Mouse (Mus musculus) hindbrain, embryonic 14.5 days (tissue): Measurements from ENCODE around the gene Yif1b. TPM values are rescaled to one million over a fixed set of nuclear protein-coding genes. Genes with fewer than 3 reads are reported as not detected.
A peak's percentile ranks its signal among the peaks of the same experiment; 100 is the strongest.

Experiments
- ATAC-seq: fragments of 200-750 bp; cut with Nextera tagmentation; 2 replicates; pipeline ENCODE4 v1.8.0; 2017; ENCODE audit warnings: moderate number of reproducible peaks, mild to moderate bottlenecking, moderate TSS enrichment, moderate library complexity; ENCODE audit not compliant: low FRiP score
- DNase-seq: peaks from one replicate; pipeline ENCODE4 v3.0.0-alpha.2; 2015; ENCODE audit warnings: low spot score
- H3K27ac ChIP-seq: fragments of 300-500 bp; sonication (generic); 2 replicates; pipeline ENCODE4 v1.5.1; 2014; ENCODE audit warnings: mild to moderate bottlenecking, moderate library complexity
- H3K27me3 ChIP-seq: fragments of 300-500 bp; sonication (generic); 2 replicates; pipeline ENCODE4 v1.6.1; 2014; ENCODE audit warnings: mild to moderate bottlenecking, low read length, mixed read lengths; ENCODE audit not compliant: control insufficient read depth, insufficient read depth
- H3K36me3 ChIP-seq: fragments of 300-500 bp; sonication (generic); replicated peaks from 2 replicates; pipeline ENCODE4 v1.6.1; 2014; ENCODE audit not compliant: control insufficient read depth, insufficient read depth
- H3K4me1 ChIP-seq: fragments of 300-500 bp; sonication (generic); replicated peaks from 2 replicates; pipeline ENCODE4 v1.6.1; 2014; ENCODE audit warnings: antibody characterized with exemption, low read length, mixed read lengths; ENCODE audit not compliant: control insufficient read depth, insufficient read depth
- H3K4me2 ChIP-seq: fragments of 300-500 bp; sonication (generic); replicated peaks from 2 replicates; pipeline ENCODE4 v1.6.1; 2014; ENCODE audit warnings: mild to moderate bottlenecking, moderate library complexity
- H3K4me3 ChIP-seq: fragments of 300-500 bp; sonication (generic); replicated peaks from 2 replicates; pipeline ENCODE4 v1.5.1; 2014; ENCODE audit warnings: mild to moderate bottlenecking, low read length
- H3K9ac ChIP-seq: fragments of 300-500 bp; sonication (generic); 2 replicates; pipeline ENCODE4 v1.6.1; 2014
- H3K9me3 ChIP-seq: fragments of 300-500 bp; sonication (generic); 2 replicates; pipeline ENCODE4 v1.6.1; 2016; ENCODE audit warnings: low read length; ENCODE audit not compliant: control insufficient read depth
- WGBS: fragments of 180-500 bp; shearing (Covaris S2); extraction: QIAGEN DNeasy Blood & Tissue Kit; methylation state at CpG from one replicate; pipeline ENCODE4 v1.1.7; 2014; 5-methylcytosine and 5-hydroxymethylcytosine counted together
- polyA plus RNA-seq: library from polyadenylated mRNA; unstranded; fragments of >200 nt; fragmentation: Nextera tagmentation; extraction: Ambion mirVana; gene quantifications from 2 replicates; pipeline ENCODE4 v1.2.1, GENCODE M21; 2014

Yif1b gene
- polyA plus RNA-seq, 1 experiment from 2014 or later = 96.6 TPM

DNA sequence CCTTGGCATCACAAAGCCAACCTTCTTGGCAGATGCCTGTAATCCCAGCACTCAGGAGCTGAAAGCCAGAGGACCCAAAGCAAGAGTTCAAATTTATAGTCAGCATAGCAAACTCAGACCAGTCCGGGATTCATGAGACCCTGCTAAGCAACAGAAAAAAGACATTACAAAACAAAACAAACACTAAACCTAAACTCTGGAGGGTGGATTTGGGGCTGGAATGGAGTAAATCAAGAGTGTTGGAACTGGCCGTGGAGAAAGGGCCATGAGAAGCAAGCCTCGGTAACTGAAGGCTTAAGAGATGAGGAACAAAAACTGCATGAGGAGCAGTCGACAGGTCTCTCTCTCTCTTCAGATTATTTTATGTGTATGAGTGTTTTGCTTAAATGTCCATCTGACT, 45.7 kb downstream of the Yif1b start:
- Histone ChIP-seq H3K9me3 (no peaks in the 10 kb centered on the region), H3K4me1 (peaks cover 14% of the 10 kb centered on the region), H3K27me3 (peaks cover 33% of the 10 kb centered on the region), H3K9ac (no peak overlapping the region), H3K4me3 (no peak overlapping the region), H3K27ac (no peak overlapping the region), H3K4me2 (no peak overlapping the region), H3K36me3 (no peaks in the 10 kb centered on the region)
- WGBS = 82% methylated on average over 4 of the region's 4 CpGs
- ATAC-seq (no peak), DNase-seq (no peak)

DNA sequence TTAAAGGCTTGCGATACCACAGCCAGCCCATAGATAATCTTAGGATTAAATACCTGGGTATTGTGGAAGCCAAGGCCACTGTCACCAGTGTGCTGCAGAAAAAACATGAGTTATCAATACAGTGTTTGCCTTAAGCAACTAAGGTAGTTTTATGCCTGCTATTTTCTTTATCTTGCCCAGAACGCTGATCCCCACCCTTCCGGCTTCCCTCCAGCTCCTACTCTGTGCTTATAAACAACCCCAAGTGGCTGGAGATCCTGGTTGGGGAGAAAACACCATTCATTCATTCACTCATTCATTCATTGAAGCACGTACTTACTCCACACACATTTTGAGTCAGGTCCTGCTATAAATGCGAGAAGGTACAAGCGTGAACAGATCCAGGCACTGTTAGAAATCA, 46.4 kb downstream of the Yif1b start:
- DNase-seq (no peak), ATAC-seq (no peak)
- Histone ChIP-seq H3K4me3 (no peak overlapping the region), H3K9me3 (no peaks in the 10 kb centered on the region), H3K27me3 (peaks cover 33% of the 10 kb centered on the region), H3K27ac (no peak overlapping the region), H3K9ac (no peak overlapping the region), H3K36me3 (no peaks in the 10 kb centered on the region), H3K4me1 (peaks cover 21% of the 10 kb centered on the region), H3K4me2 (no peak overlapping the region)
- 97% methylated on average over 6 of the region's 6 CpGs for WGBS

DNA sequence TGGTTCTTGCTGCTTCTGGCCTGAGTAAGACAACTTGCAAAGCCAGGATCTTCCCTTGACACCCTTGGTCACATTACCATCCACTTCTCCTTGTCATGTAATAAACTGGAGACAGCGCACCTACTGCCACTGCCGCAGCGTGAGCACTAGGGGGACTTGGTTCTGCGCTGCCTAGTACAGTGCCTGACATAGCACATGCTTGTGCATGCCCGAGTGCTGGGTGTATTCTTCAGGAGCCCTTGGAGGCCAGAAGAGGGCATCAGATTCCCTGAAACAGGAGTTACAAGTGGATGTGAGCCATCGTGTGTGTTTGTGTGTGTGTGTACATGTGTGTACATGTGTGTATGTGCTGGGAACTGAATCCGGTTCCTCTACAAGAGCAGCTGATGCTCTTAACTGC, 49.4 kb downstream of the Yif1b start:
- no peaks in the 10 kb centered on the region for H3K36me3 ChIP-seq
- no peaks in the 10 kb centered on the region for H3K9me3 ChIP-seq
- H3K27ac ChIP-seq = no peak overlapping the region
- H3K4me2 ChIP-seq = no peak overlapping the region
- DNase-seq (no peak), ATAC-seq (no peak)
- 83% methylated on average over 7 of the region's 7 CpGs for WGBS
- peaks cover 12% of the 10 kb centered on the region; the same call in 1 of the 2 replicates for H3K4me1 ChIP-seq
- no peak overlapping the region for H3K4me3 ChIP-seq
- no peak overlapping the region for H3K9ac ChIP-seq
- peaks cover 5% of the 10 kb centered on the region for H3K27me3 ChIP-seq

GRCm38 (mm10) chr7:29288079-29288478, 50.0 kb downstream of the Yif1b start:
- no peak overlapping the region for H3K4me2 ChIP-seq
- H3K4me3 ChIP-seq = no peak overlapping the region
- peaks cover 14% of the 10 kb centered on the region; the same call in 1 of the 2 replicates for H3K4me1 ChIP-seq
- H3K27me3 ChIP-seq = no peaks in the 10 kb centered on the region
- DNase-seq = no peak
- ATAC-seq = no peak
- no peaks in the 10 kb centered on the region for H3K36me3 ChIP-seq
- no peak overlapping the region for H3K9ac ChIP-seq
- H3K9me3 ChIP-seq = no peaks in the 10 kb centered on the region
- WGBS = 83% methylated on average over 2 of the region's 2 CpGs
- no peak overlapping the region for H3K27ac ChIP-seq

- H3K27ac ChIP-seq = no peak within 1 kb of the TSS
- under 1% methylated on average over 58 of the region's 59 CpGs for WGBS
Measured at GRCm38 (mm10) chr7:29288942-29289638, 51.0 kb downstream of the Yif1b start, which contains the start of gene Ppp1r14a. Gene Ppp1r14a (plus strand): TSS chr7:29289308.

GRCm38 (mm10) chr7:29289856-29290255, 51.7 kb downstream of the Yif1b start:
- H3K4me3 ChIP-seq = peak overlapping the region; percentile 49; the same call in 1 of the 2 replicates
- H3K4me2 ChIP-seq = peak overlapping the region; percentile 91
- H3K4me1 ChIP-seq = peaks cover 16% of the 10 kb centered on the region; the same call in 1 of the 2 replicates
- H3K36me3 ChIP-seq = no peaks in the 10 kb centered on the region
- H3K27ac ChIP-seq = no peak overlapping the region
- ATAC-seq (no peak), DNase-seq (no peak)
- no peak overlapping the region for H3K9ac ChIP-seq
- H3K27me3 ChIP-seq = no peaks in the 10 kb centered on the region
- 77% methylated on average over 6 of the region's 6 CpGs for WGBS
- H3K9me3 ChIP-seq = no peaks in the 10 kb centered on the region

More at GRCm38 (mm10) chr7:29288942-29289638, 51.0 kb downstream of the Yif1b start, which contains the start of gene Ppp1r14a:
- no peaks in the 10 kb centered on the region for H3K9me3 ChIP-seq
- peak within 1 kb of the TSS; percentile 91 for H3K4me2 ChIP-seq
- DNase-seq = peak; percentile 71
- peak within 1 kb of the TSS; percentile 49 for H3K4me3 ChIP-seq
- H3K9ac ChIP-seq = peak within 1 kb of the TSS; percentile 58
- H3K4me1 ChIP-seq = peaks cover 16% of the 10 kb centered on the region; the same call in 1 of the 2 replicates
- H3K27me3 ChIP-seq = no peaks in the 10 kb centered on the region
- no peak for ATAC-seq
- no peaks in the 10 kb centered on the region for H3K36me3 ChIP-seq

DNA sequence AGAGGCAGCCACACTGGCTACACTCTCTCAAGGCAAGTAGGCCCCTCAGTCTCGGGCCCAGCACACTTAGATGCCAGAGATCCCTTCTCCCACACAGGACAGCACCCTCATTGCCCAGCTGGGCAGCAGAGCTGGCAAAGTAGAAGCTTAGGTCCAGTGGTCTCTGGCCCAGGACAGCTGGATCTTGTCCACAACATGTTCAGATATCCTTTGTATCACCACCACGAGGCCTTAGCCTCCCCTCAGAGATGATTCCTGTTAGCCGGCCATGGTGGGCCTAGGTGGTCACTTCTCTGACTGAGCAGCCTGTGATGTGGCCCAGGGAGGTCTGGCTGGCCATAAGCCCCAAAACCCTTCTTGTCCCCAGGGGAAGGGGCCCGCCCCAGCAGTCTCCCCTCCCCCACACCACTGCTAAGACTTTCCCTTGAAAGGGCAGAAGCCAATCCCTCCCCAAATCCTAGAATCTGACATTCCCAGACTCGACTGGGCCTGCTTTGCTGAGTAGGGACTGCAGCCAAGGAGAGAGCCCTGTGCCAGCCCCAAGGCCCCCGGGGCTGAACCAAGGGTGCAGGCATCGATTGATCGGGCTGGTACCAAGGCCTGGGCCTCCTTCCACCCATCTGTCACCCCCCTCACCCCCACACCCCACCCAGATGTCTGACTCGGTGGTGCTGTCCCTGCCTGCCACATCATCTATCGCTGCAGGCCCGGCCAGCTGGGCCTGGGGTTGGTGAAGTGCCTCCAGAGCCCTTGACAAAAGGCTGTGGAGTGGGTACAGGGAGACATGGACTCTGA, 52.8 kb downstream of the Yif1b start:
- no peaks in the 10 kb centered on the region for H3K27me3 ChIP-seq
- ATAC-seq (no peak), DNase-seq (no peak)
- 32% methylated on average over 11 of the region's 11 CpGs for WGBS
- no peaks in the 10 kb centered on the region for H3K36me3 ChIP-seq
- H3K9ac ChIP-seq = no peak overlapping the region
- H3K27ac ChIP-seq = no peak overlapping the region
- no peak overlapping the region for H3K4me2 ChIP-seq
- no peak overlapping the region for H3K4me3 ChIP-seq
- H3K9me3 ChIP-seq = no peaks in the 10 kb centered on the region
- peaks cover 16% of the 10 kb centered on the region; the same call in 1 of the 2 replicates for H3K4me1 ChIP-seq

DNA sequence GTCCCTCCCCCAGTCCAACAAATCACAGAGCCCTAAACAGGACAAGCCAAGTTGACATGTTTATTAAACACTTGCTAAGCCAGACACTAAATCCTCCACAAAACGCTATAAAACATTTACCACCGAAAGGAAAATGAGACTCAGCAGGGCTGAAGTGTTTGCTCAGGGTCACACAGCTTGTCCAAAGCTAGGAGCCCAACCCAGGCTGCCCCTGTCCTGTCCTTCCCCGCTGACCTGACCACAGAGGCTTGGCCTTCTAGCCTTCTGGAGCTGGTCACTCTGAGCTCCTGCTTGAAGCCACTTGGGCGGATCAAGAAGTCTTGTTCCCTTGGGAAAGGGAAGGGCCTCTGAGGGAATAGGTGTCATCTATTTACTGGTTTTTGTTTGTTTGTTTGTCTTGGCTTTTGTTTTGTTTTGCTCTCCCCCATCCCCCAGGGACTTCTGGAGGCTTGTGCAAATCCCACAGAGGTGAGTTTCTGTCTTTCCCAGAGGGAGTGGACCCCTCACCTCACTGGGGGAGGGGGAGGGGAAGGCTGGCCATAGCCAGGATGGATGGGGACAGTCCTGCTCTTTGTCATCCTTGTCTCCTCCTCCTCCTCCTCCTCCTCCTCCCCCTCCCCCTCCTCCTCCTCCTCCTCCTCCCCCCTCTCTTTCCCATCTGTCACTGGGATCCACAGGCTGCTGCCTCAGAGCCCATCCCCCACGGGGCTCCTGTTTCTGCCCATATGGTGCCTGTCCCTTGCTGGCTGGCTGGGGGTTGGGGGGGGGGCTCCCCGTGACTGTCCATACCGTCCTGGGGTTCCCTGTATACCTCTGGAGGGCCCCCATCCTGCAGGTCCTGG, 53.7 kb downstream of the Yif1b start:
- Histone ChIP-seq H3K4me1 (peaks cover 16% of the 10 kb centered on the region; the same call in 1 of the 2 replicates), H3K27me3 (no peaks in the 10 kb centered on the region), H3K4me2 (no peak overlapping the region), H3K27ac (0 out of 2 replicates have a peak overlapping the region, but pooled peaks have one; percentile 46), H3K9me3 (no peaks in the 10 kb centered on the region), H3K36me3 (no peaks in the 10 kb centered on the region), H3K4me3 (no peak overlapping the region), H3K9ac (no peak overlapping the region)
- ATAC-seq (peak; percentile 39; the same call in 1 of the 2 replicates), DNase-seq (no peak)
- WGBS = 27% methylated on average over 6 of the region's 7 CpGs
